Mouse (Mus musculus) spleen, adult 2 months (tissue): ENCODE measurements around the gene Steap2. TPM values are rescaled to one million over a fixed set of nuclear protein-coding genes. Genes with fewer than 3 reads are reported as not detected.

Experiments
- DNase-seq, 2 experiments: peaks; one replicate each; pipeline versions ENCODE4 v3.0.0 to v3.0.0-alpha.2; 2012 to 2021; ENCODE audit warnings: low spot score in 2 of 2, low read depth in 1 of 2
- H3K27ac ChIP-seq: fragments of 200-500 bp; 2 replicates; pipeline ENCODE4 v1.5.1; 2012; ENCODE audit warnings: low read length, inconsistent platforms; ENCODE audit not compliant: insufficient read depth
- H3K27me3 ChIP-seq: fragments of 200-500 bp; 2 replicates; pipeline ENCODE4 v1.6.1; 2012; ENCODE audit warnings: mild to moderate bottlenecking, moderate library complexity, low read length, inconsistent platforms; ENCODE audit not compliant: control insufficient read depth, insufficient read depth
- H3K36me3 ChIP-seq: fragments of 200-500 bp; 2 replicates; pipeline ENCODE4 v1.6.1; 2012; ENCODE audit warnings: mild to moderate bottlenecking, low read length, inconsistent platforms; ENCODE audit not compliant: control insufficient read depth, insufficient read depth
- H3K4me1 ChIP-seq: fragments of 200-500 bp; 2 replicates; pipeline ENCODE4 v1.6.1; 2011; ENCODE audit warnings: inconsistent platforms; ENCODE audit not compliant: control insufficient read depth, insufficient read depth, insufficient read length
- H3K4me3 ChIP-seq: fragments of 200-500 bp; 2 replicates; pipeline ENCODE4 v1.5.1; 2011; ENCODE audit warnings: mild to moderate bottlenecking, inconsistent platforms; ENCODE audit not compliant: insufficient read depth, insufficient read length; ENCODE audit errors: extremely low read depth
- CTCF ChIP-seq: fragments of 200-500 bp; IDR thresholded peaks from 2 replicates; pipeline ENCODE4 v1.5.1; 2011; ENCODE audit warnings: mild to moderate bottlenecking, inconsistent platforms; ENCODE audit not compliant: insufficient read depth, insufficient read length, insufficient replicate concordance; ENCODE audit errors: extremely low read depth
- POLR2A ChIP-seq: fragments of 200-500 bp; IDR thresholded peaks from 2 replicates; pipeline ENCODE4 v1.6.1; 2011; ENCODE audit warnings: low read depth, low read length, inconsistent platforms
- WGBS: fragments of 180-500 bp; shearing (Covaris S2); methylation state at CpG from one replicate; pipeline ENCODE4 v1.1.7; 2018; 5-methylcytosine and 5-hydroxymethylcytosine counted together
- polyA plus RNA-seq: library from polyadenylated mRNA; depleted of rRNA; stranded (reverse); fragments of >200 nt; gene quantifications from 2 replicates; pipeline ENCODE4 v1.2.3, GENCODE M21; 2012

Steap2 gene
- polyA plus RNA-seq, 1 experiment, result 0.22 TPM

- 65% methylated on average over 3 of the region's 3 CpGs for WGBS
- Histone ChIP-seq H3K27me3 (no peaks in the 10 kb centered on the region), H3K4me3 (no peak overlapping the region), H3K27ac (no peak overlapping the region), H3K36me3 (no peaks in the 10 kb centered on the region), H3K4me1 (no peaks in the 10 kb centered on the region)
- no peak for DNase-seq
- TF ChIP-seq CTCF (no peak), POLR2A (no peak)
Observed at GRCm38 (mm10) chr5:5676082-5676481, 18.3 kb downstream of the Steap2 start.

GRCm38 (mm10) chr5:5668920-5669319, 25.5 kb downstream of the Steap2 start:
- Histone ChIP-seq H3K4me1 (no peaks in the 10 kb centered on the region), H3K27ac (no peak overlapping the region), H3K36me3 (no peaks in the 10 kb centered on the region), H3K27me3 (peaks cover under 1% of the 10 kb centered on the region; the same call in 1 of the 2 replicates), H3K4me3 (no peak overlapping the region)
- TF ChIP-seq CTCF (no peak), POLR2A (no peak)
- no peak for DNase-seq
- WGBS, result 81% methylated on average over 7 of the region's 7 CpGs

DNA sequence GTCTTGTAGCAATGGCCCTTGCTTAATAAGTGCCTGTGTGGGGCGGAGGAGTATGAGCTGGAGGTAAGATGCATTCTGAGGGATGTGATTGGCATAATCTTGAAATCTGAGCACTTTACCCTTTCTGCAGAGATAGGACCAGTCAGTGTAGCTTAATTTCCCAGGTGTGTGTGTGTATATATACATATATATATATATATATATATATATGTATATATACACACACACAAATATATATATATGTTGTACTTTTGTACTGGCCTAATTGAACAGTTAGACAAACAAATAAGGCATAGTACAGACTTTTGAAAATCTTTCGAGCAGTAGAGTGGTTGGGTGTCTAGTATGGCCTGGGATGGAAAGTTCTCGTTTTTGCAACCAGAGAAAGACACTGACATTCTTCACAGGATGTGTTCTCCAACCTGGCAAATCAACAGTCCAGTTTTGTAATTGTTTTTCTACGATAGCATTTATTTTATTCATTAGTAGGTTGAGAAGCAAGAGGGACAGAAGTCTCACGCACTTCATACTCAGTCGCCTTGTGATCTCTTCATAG, 29.9 kb downstream of the Steap2 start:
- no peak for DNase-seq
- peaks cover 3% of the 10 kb centered on the region; the same call in 1 of the 2 replicates for H3K27me3 ChIP-seq
- H3K36me3 ChIP-seq, result no peaks in the 10 kb centered on the region
- 72% methylated on average over 6 of the region's 6 CpGs for WGBS
- peaks cover 2% of the 10 kb centered on the region; the same call in 1 of the 2 replicates for H3K4me1 ChIP-seq
- no peak overlapping the region for H3K27ac ChIP-seq
- TF ChIP-seq CTCF, result no peak
- TF ChIP-seq POLR2A, result no peak
- no peak overlapping the region for H3K4me3 ChIP-seq

DNA sequence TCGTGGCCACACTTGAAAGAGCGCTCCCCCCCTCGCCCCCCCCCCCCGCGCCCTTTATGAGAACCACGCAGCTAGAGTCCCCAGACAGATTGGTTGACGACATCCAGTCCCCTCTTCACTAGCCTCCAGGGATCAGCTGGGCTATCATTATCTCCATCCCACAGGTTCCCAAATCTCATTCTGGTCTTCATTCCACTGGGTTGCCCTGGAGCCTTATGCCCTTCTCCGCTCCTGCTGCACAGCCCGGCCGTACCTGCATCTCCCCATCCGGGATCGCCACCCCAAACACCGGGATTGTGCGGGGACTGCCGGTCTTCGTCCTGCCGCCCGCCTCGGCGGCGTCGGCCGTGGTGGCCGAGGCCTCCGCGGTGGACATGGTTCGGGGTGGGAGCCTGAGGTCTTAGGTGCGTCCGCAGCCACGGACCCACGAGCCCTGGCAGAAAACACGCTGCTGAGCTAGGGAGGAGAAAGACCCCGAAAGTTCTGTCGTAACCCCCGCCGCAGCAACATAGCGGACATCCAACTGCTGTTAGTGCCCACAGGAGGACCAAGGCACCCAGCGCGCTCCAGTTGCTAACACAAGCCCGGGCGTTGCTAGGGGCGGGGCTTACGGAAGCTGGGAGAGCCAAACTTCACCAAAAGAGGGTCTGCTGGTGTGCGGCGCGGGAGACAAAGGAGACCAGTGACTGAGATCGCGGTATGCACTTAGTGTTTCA, 30.6 kb downstream of the Steap2 start, which contains the start of gene Cfap69:
Gene Cfap69 (minus strand): TSS at position 585 of the 716 bp plus-strand sequence.
- Histone ChIP-seq H3K4me3 (peak within 1 kb of the TSS; percentile 31; the same call in 1 of the 2 replicates), H3K27ac (no peak within 1 kb of the TSS), H3K4me1 (peaks cover 2% of the 10 kb centered on the region; the same call in 1 of the 2 replicates), H3K36me3 (no peaks in the 10 kb centered on the region), H3K27me3 (peaks cover 3% of the 10 kb centered on the region; the same call in 1 of the 2 replicates)
- 3% methylated on average over 48 of the region's 48 CpGs for WGBS
- no peak for DNase-seq
- TF ChIP-seq POLR2A (no peak), CTCF (no peak)

DNA sequence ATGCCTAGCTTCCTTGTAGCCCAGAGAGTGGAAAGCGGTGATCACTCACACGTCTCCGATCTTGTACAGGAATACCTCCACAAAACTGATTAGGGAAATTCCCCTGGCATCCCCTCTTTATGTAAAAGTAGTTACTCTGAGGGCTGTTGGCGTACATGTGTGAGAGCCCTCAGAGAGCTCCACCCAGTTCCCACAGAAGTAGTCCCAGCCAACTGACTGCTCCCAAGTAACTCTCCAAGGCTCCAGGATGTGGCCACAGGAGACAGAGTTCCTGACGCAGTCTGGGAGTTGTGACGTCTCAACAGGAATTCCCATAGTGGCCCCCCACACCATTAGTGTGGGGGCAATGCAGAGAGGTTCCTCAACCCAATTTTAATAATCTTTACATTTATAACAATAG, 31.3 kb downstream of the Steap2 start:
- H3K4me3 ChIP-seq, result no peak overlapping the region

DNA sequence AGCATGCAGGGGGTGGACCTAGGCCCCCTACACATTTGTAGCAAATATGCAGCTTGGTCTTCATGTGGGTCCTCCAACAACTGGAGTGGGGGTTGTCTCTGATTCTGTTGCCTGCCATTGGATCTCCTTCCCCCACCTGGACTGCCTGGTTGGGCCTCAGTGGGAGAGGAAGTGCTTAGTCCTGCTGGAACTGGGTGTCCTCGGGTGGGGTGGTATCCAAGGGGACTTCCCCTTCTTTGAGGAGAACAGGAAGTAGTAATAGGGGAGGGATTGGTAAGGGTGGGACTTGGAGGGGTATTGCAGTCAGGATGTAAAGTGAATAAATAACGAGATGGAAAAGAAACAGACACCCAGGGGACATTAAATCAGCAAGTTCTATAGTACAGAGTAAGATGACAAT, 35.7 kb downstream of the Steap2 start:
- TF ChIP-seq POLR2A (no peak), CTCF (no peak)
- 1% methylated on average over 2 of the region's 2 CpGs for WGBS

More for the DNA sequence above, 31.3 kb downstream of the Steap2 start:
- Histone ChIP-seq H3K4me1 (peaks cover 2% of the 10 kb centered on the region; the same call in 1 of the 2 replicates), H3K36me3 (no peaks in the 10 kb centered on the region), H3K27me3 (peaks cover 3% of the 10 kb centered on the region; the same call in 1 of the 2 replicates), H3K27ac (no peak overlapping the region)
- TF ChIP-seq POLR2A (no peak), CTCF (no peak)
- DNase-seq, result no peak
- 55% methylated on average over 6 of the region's 6 CpGs for WGBS

DNA sequence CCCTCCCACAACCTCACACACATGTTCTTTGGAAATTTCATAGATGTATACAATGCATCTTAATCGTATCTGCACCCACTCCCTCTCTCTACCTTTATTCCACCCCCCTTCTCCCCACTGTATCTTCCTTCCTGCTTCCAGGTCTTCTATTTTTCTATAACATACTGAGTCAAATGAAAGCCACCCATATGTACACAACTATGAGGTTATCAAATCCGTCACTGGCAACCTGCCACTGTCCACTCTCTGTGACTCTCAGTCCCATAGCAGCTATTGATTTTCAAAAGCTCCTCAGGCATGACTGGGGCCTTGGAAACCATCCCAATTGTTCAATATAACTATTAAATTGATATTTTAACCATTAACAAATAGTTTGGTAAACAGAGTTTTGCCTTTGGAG, 36.4 kb downstream of the Steap2 start:
- Histone ChIP-seq H3K36me3 (no peaks in the 10 kb centered on the region), H3K4me1 (no peaks in the 10 kb centered on the region), H3K27ac (no peak overlapping the region), H3K4me3 (no peak overlapping the region), H3K27me3 (no peaks in the 10 kb centered on the region)
- no peak for DNase-seq
- TF ChIP-seq POLR2A (no peak), CTCF (no peak)
- 76% methylated on average over 2 of the region's 2 CpGs for WGBS

More for the DNA sequence above, 35.7 kb downstream of the Steap2 start:
- no peak overlapping the region for H3K27ac ChIP-seq
- 0 out of 2 replicates have a peak, but pooled peaks cover under 1% of the 10 kb centered on the region for H3K27me3 ChIP-seq
- no peak overlapping the region for H3K4me3 ChIP-seq
- H3K4me1 ChIP-seq, result peaks cover under 1% of the 10 kb centered on the region; the same call in 1 of the 2 replicates
- DNase-seq, result no peak
- H3K36me3 ChIP-seq, result no peaks in the 10 kb centered on the region
